Mouse (Mus musculus) erythroblast, embryonic 14.5 days (primary cell): ENCODE results near the gene Edn3.

Source experiments
- GATA1 ChIP-seq: IDR thresholded peaks from 2 replicates; pipeline ENCODE4 v1.6.1; 2012; ENCODE audit warnings: low read length, inconsistent platforms, mixed read lengths
- TAL1 ChIP-seq: IDR thresholded peaks from 3 replicates; pipeline ENCODE4 v1.6.1; 2012; ENCODE audit warnings: low read length, inconsistent platforms, mixed read lengths

DNA sequence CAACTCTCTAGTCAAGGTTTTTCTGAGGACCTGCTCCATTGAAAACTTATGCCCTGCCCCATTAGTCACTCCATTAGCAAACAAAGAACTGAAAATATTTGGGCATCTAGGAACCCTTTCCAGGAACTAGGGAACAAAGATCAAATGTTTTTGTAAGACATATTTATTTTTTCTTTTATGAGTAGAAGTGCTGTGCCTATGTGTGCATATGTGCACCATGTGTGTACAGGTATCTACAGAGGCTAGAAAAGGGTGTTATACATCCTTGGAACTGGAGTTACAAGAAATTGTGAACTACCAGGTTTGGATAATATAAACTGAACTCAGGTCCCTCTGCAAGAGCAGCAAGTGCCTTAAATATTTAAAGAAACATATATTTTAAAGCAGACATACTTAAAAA is 28.4 kb downstream of the Edn3 start:
- TF ChIP-seq TAL1 (no peak), GATA1 (no peak)
